Mouse (Mus musculus) monocyte, adult 59 days (primary cell): Measurements from ENCODE around the gene Olfr1450. TPM values are rescaled to one million over a fixed set of nuclear protein-coding genes. Genes with fewer than 3 reads are reported as not detected.

Experiments used
- total RNA-seq, 2 experiments: library from RNA; stranded (reverse); gene quantifications; one replicate each; pipeline ENCODE4 v1.2.4; 2023

Gene Olfr1450
- not detected for total RNA-seq

GRCm38 (mm10) chr19:12949958-12950357 is at the start of gene Olfr1450:
Gene Olfr1450 (plus strand): TSS chr19:12950258.

DNA sequence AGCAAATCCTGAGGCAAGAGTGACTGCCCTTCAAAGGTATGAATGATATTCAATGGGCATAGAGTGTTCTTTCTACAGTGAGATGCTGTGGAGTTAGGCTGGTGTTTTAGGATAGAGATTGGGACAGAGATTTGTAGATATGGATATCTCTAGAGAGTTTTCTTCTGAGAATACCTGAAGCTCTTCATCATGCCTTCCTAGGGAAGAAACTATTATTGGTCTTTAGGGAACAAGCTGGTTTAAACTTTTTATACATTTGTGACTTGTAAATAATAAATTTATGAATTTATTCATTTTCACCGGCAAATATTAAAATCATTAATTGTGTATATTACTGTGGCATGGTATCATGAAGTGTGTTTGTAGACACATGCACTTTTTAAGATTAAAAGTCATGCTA is 46.4 kb upstream of the Olfr1450 start, which contains the start of gene Olfr1447:
TSS of gene Olfr1447 (minus strand) at position 101 of the 400 bp plus-strand sequence.

DNA sequence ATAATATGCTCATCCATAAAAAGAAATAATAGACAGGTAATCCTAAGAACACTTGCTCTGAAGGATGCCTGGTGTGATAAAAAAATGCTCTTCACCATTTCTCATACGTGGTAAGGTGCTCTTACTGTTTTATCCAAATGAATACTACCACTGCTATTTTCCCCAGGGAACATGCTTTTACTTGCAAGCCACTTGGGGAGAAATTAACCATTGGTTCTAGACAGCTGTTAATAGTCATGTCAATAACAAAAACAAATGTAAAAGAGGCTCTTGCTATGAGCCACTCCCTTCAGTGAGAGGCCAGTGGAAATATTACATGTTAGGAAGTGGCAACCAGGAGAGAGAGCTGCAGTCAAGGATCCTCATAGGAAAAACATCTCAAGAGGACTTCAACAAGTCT is 25.7 kb upstream of the Olfr1450 start, which contains the start of gene Olfr1448:
TSS of gene Olfr1448 (minus strand) at position 101 of the 400 bp plus-strand sequence.

DNA sequence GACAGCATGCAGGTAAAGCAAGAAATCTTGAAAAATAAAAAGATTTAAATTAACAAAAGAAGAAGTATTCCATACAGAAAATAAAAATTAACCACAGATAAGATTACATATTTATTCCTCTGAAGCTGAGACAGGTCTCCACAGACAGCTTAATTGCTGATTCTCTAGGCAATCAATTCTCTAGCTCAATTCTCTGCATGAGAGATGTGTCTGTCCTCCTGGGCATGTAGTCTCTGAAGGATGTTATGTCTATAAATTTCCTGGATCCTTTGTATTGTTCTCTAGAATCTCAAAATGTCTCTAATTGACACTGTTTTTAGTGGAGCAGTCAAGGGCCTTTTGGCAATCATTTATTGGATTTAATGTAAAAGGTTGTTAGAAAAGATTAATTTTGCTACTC is 19.5 kb upstream of the Olfr1450 start, which contains the start of gene Olfr1449:
TSS of gene Olfr1449 (plus strand) at position 301 of the 400 bp plus-strand sequence.

GRCm38 (mm10) chr19:12994714-12995113 is 44.7 kb downstream of the Olfr1450 start, which contains the start of gene Olfr1451:
Gene Olfr1451 (plus strand): TSS chr19:12995014.

Other genes with a start within 250 kb of the Olfr1450 start
- gene Cntf, start 184.6 kb upstream of the Olfr1450 start, total RNA-seq = 1 to 10 TPM; 2.5 to 4.5 TPM
- 10 to 100 TPM; 64.7 to 67.3 TPM for gene Zfp91, start 154.1 kb upstream of the Olfr1450 start, total RNA-seq
- gene Lpxn, start 154.1 kb upstream of the Olfr1450 start, total RNA-seq = 10 to 100 TPM; 40.6 to 41.1 TPM
- gene Gm5244, start 103.6 kb upstream of the Olfr1450 start, total RNA-seq = under 1 TPM in 1 of 2 experiments, not detected in 1; 0.71 TPM
- gene Olfr1444, start 93.0 kb upstream of the Olfr1450 start, total RNA-seq = under 1 TPM; 0.45 to 0.55 TPM
- not detected for gene Olfr1445, start 66.4 kb upstream of the Olfr1450 start, total RNA-seq
- not detected for gene Olfr1446, start 56.7 kb upstream of the Olfr1450 start, total RNA-seq
- gene Olfr1447, start 46.5 kb upstream of the Olfr1450 start, total RNA-seq = not detected
- not detected for gene Olfr1448, start 25.8 kb upstream of the Olfr1450 start, total RNA-seq
- not detected for gene Olfr1449, start 19.4 kb upstream of the Olfr1450 start, total RNA-seq
- gene Olfr1451, start 44.8 kb downstream of the Olfr1450 start, total RNA-seq = not detected
- gene Olfr1453, start 78.1 kb downstream of the Olfr1450 start, total RNA-seq = not detected
- gene Olfr1454, start 110.4 kb downstream of the Olfr1450 start, total RNA-seq = not detected
- gene Olfr1457, start 147.6 kb downstream of the Olfr1450 start, total RNA-seq = not detected
- gene Olfr1458, start 156.5 kb downstream of the Olfr1450 start, total RNA-seq = not detected
- under 1 TPM in 1 of 2 experiments, not detected in 1; 0.10 TPM for gene Olfr1459, start 199.3 kb downstream of the Olfr1450 start, total RNA-seq
- not detected for gene Olfr1461, start 212.7 kb downstream of the Olfr1450 start, total RNA-seq
- not detected for gene Olfr1462, start 235.5 kb downstream of the Olfr1450 start, total RNA-seq